Mouse (Mus musculus) adrenal gland, postnatal 36 days (tissue): Measurements from ENCODE around the gene Vps29. TPM values are rescaled to one million over a fixed set of nuclear protein-coding genes. Genes with fewer than 3 reads are reported as not detected.

Source experiments
- DNase-seq, 2 experiments: peaks; one replicate each; pipeline ENCODE4 v3.0.0; 2021; ENCODE audit warnings: mixed read lengths in 1 of 2
- total RNA-seq, 2 experiments: library from RNA; stranded (reverse); gene quantifications; 2 replicates each; pipeline ENCODE4 v1.2.3; 2021

Vps29 gene
- total RNA-seq, 2 experiments from 2014 or later: 141 to 165 TPM

- DNase-seq: no peak
Observed at GRCm38 (mm10) chr5:122336554-122337294, 17.4 kb upstream of the Vps29 start.

- DNase-seq: no peak
Observed at GRCm38 (mm10) chr5:122342874-122343273, 11.3 kb upstream of the Vps29 start.

- DNase-seq: no peak
Observed at GRCm38 (mm10) chr5:122343768-122344167, 10.4 kb upstream of the Vps29 start.

- peak; percentile 75 to 83 for DNase-seq
Observed at GRCm38 (mm10) chr5:122344260-122344659, 9.9 kb upstream of the Vps29 start.

- no peak for DNase-seq
Observed at GRCm38 (mm10) chr5:122345777-122346176, 8.4 kb upstream of the Vps29 start.

GRCm38 (mm10) chr5:122354492-122355067, 411 bp downstream of the Vps29 start:
- DNase-seq: no peak

- no peak for DNase-seq
Observed at GRCm38 (mm10) chr5:122371591-122372191, 17.5 kb downstream of the Vps29 start, which contains the start of gene Gpn3. Gpn3 (plus strand) TSS chr5:122371876.

- peak; percentile 99 to 100 for DNase-seq
Observed at GRCm38 (mm10) chr5:122372192-122372769, 18.1 kb downstream of the Vps29 start, which contains the start of gene Fam216a. Fam216a (minus strand) TSS chr5:122372364.

- no peak for DNase-seq
Observed at GRCm38 (mm10) chr5:122372878-122373277, 18.7 kb downstream of the Vps29 start.

GRCm38 (mm10) chr5:122377101-122377833, 23.1 kb downstream of the Vps29 start:
- no peak for DNase-seq

GRCm38 (mm10) chr5:122378171-122378570, 24.0 kb downstream of the Vps29 start:
- no peak for DNase-seq

GRCm38 (mm10) chr5:122379374-122380155, 25.4 kb downstream of the Vps29 start:
- peak; percentile 79 to 87 for DNase-seq

- no peak for DNase-seq
Observed at GRCm38 (mm10) chr5:122390006-122390405, 35.8 kb downstream of the Vps29 start.

GRCm38 (mm10) chr5:122390671-122391070, 36.5 kb downstream of the Vps29 start:
- DNase-seq: no peak

GRCm38 (mm10) chr5:122391178-122391785, 37.1 kb downstream of the Vps29 start:
- no peak for DNase-seq

GRCm38 (mm10) chr5:122391786-122392180, 37.6 kb downstream of the Vps29 start, which contains the start of gene Arpc3:
Arpc3 (plus strand) TSS chr5:122391878.
- peak; percentile 91 to 93 for DNase-seq

GRCm38 (mm10) chr5:122392227-122393004, 38.2 kb downstream of the Vps29 start:
- DNase-seq: peak; percentile 28 to 37

- DNase-seq: peak; percentile 79 to 82
Observed at GRCm38 (mm10) chr5:122393887-122394286, 39.7 kb downstream of the Vps29 start.

GRCm38 (mm10) chr5:122396791-122397190, 42.6 kb downstream of the Vps29 start:
- peak; percentile 37 to 62 for DNase-seq

GRCm38 (mm10) chr5:122397495-122397894, 43.3 kb downstream of the Vps29 start:
- DNase-seq: no peak
